Mouse (Mus musculus) limb, embryonic 12.5 days (tissue): ENCODE data around the gene Eps8. TPM values are rescaled to one million over a fixed set of nuclear protein-coding genes. Genes with fewer than 3 reads are reported as not detected.

Experiments used
- ATAC-seq: fragments of 200-750 bp; cut with Nextera tagmentation; 2 replicates; pipeline ENCODE4 v1.8.0; 2017; ENCODE audit warnings: low read depth, moderate TSS enrichment; ENCODE audit not compliant: insufficient number of reproducible peaks, insufficient read depth, low FRiP score, low TSS enrichment
- H3K27ac ChIP-seq: fragments of 300-500 bp; sonication (generic); 2 replicates; pipeline ENCODE4 v1.5.1; 2016; ENCODE audit warnings: mild to moderate bottlenecking, moderate library complexity
- H3K27me3 ChIP-seq: fragments of 300-500 bp; sonication (generic); 2 replicates; pipeline ENCODE4 v1.6.1; 2016; ENCODE audit warnings: mild to moderate bottlenecking, moderate library complexity
- H3K36me3 ChIP-seq: fragments of 300-500 bp; sonication (generic); 2 replicates; pipeline ENCODE4 v1.6.1; 2016; ENCODE audit warnings: mild to moderate bottlenecking, moderate library complexity
- H3K4me1 ChIP-seq: fragments of 300-500 bp; sonication (generic); replicated peaks from 2 replicates; pipeline ENCODE4 v1.6.1; 2016
- H3K4me2 ChIP-seq: fragments of 300-500 bp; sonication (generic); 2 replicates; pipeline ENCODE4 v1.6.1; 2016; ENCODE audit warnings: mild to moderate bottlenecking, moderate library complexity
- H3K4me3 ChIP-seq: fragments of 300-500 bp; sonication (generic); replicated peaks from 2 replicates; pipeline ENCODE4 v1.5.1; 2016; ENCODE audit warnings: mild to moderate bottlenecking
- H3K9ac ChIP-seq: fragments of 300-500 bp; sonication (generic); replicated peaks from 2 replicates; pipeline ENCODE4 v1.6.1; 2016; ENCODE audit warnings: mild to moderate bottlenecking, moderate library complexity
- H3K9me3 ChIP-seq: fragments of 300-500 bp; sonication (generic); 2 replicates; pipeline ENCODE4 v1.6.1; 2016; ENCODE audit warnings: mild to moderate bottlenecking, moderate library complexity
- WGBS: fragments of 180-500 bp; shearing (Covaris S2); methylation state at CpG from one replicate; pipeline ENCODE4 v1.1.7; 2016; 5-methylcytosine and 5-hydroxymethylcytosine counted together
- polyA plus RNA-seq: library from polyadenylated mRNA; unstranded; fragments of >200 nt; fragmentation: Nextera tagmentation; extraction: Ambion mirVana; gene quantifications from 2 replicates; pipeline ENCODE4 v1.2.1, GENCODE M21; 2016

The Eps8 gene
- polyA plus RNA-seq, 1 experiment from 2014 or later, result 11.1 TPM

DNA sequence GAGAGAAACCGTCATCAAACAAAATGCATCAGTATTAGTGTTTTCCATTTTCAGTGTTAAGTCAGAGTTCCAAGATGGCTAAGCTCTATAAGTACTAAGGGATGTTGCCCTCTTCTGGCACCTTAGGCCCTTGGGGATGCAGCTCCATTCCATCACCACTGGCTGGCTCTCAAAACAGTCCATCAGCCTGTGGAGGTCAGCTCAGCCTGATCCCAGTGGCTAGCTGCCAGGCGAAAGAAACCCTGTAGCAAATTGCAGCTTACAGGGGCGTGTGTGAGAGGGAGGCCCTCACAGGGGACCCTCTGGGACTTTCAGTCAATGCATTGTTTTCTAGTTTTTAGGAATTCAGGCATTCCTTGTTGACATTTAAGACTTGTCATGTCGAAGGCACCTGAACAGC is 40.8 kb downstream of the Eps8 start:
- no peaks in the 10 kb centered on the region for H3K36me3 ChIP-seq
- H3K9me3 ChIP-seq, result no peaks in the 10 kb centered on the region
- H3K4me1 ChIP-seq, result peaks cover 14% of the 10 kb centered on the region
- no peak overlapping the region for H3K27ac ChIP-seq
- 44% methylated on average over 4 of the region's 4 CpGs for WGBS
- H3K27me3 ChIP-seq, result no peaks in the 10 kb centered on the region
- no peak overlapping the region for H3K9ac ChIP-seq
- H3K4me2 ChIP-seq, result no peak overlapping the region
- H3K4me3 ChIP-seq, result no peak overlapping the region
- no peak for ATAC-seq

DNA sequence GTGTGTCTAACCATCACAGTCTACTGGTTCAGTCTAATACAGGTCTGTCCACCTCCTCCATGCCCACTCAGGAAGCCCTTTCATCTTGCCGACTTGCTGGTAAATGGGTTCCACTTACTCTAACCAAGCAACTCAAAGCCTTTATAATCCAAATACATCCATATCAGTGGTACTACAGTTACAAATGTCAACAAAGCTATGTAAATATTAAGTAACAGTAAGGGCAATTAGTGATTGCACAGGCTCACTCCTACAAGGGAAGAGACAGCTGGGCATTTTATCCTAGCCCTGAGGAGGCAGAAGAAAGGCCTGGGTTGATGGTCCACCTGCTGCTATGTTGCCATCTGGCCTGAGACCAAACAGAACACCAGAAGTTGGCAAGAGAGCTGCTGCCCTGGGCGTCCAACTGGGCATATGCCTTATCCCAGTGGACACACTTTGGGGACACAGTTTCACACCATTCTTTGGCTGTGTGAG is 42.6 kb downstream of the Eps8 start:
- H3K36me3 ChIP-seq, result no peaks in the 10 kb centered on the region
- ATAC-seq, result no peak
- H3K9ac ChIP-seq, result no peak overlapping the region
- H3K27me3 ChIP-seq, result no peaks in the 10 kb centered on the region
- no peaks in the 10 kb centered on the region for H3K9me3 ChIP-seq
- WGBS, result 86% methylated on average over 2 of the region's 2 CpGs
- H3K4me2 ChIP-seq, result no peak overlapping the region
- peaks cover 14% of the 10 kb centered on the region for H3K4me1 ChIP-seq
- H3K27ac ChIP-seq, result no peak overlapping the region
- no peak overlapping the region for H3K4me3 ChIP-seq

DNA sequence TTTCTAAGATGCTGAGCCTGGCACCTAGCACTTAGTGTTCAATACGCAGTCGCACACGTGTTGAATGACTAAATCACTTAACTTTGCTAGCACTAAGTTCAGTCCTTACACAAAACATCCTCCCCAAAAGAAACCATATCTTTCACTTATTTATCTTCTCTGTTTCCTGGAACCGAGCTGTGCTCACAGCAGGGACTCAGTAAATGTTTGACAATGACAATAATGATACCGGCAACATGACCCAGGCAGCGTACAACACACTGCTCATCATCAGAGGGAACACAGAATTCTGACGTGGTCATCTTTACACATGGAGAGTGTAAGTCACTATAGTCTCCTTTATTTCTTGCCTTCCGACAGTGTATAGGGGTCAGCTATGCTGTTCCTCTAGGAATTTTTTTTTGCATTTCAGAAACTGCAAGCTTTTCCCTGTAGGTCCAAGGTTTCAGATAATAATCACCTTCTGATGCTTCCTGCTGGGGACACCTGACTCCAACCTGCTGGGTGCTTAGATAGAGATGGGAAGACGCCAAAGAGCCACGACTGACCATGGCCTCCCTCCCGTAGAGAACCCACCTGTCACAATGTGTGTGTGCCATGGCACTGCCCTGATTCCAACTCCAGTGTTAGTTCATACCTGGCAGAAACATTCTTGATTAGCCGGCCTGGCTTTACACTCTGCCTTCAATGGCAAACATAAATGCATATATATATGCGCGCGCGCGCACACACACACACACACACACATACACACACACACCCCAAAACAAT is 46.3 kb downstream of the Eps8 start:
- Histone ChIP-seq H3K4me3 (no peak overlapping the region), H3K4me1 (peaks cover 9% of the 10 kb centered on the region; the same call in 1 of the 2 replicates), H3K4me2 (no peak overlapping the region), H3K27ac (no peak overlapping the region), H3K36me3 (no peaks in the 10 kb centered on the region), H3K9ac (no peak overlapping the region), H3K9me3 (no peaks in the 10 kb centered on the region), H3K27me3 (peaks cover 4% of the 10 kb centered on the region; the same call in 1 of the 2 replicates)
- ATAC-seq, result no peak
- WGBS, result 94% methylated on average over 17 of the region's 17 CpGs

DNA sequence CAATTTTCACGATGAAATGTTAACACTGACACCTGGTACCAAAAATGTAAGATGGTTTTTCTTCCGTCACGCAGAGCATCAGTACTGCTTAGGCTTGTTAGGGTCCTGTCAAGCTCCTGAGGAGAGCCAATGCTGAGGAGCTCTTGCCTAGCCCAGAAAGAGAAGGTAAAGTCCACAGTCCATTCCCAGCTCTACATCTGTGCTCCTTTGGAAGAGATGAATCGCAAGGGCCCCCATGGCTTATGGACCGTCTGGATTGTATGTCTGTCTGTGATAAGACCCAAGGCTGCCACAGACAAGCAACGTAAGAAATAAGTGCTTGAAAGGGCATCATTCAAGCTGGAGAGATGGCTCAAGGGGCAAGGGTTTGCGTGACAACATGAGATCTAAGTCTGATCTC is 48.1 kb downstream of the Eps8 start:
- ATAC-seq, result no peak

DNA sequence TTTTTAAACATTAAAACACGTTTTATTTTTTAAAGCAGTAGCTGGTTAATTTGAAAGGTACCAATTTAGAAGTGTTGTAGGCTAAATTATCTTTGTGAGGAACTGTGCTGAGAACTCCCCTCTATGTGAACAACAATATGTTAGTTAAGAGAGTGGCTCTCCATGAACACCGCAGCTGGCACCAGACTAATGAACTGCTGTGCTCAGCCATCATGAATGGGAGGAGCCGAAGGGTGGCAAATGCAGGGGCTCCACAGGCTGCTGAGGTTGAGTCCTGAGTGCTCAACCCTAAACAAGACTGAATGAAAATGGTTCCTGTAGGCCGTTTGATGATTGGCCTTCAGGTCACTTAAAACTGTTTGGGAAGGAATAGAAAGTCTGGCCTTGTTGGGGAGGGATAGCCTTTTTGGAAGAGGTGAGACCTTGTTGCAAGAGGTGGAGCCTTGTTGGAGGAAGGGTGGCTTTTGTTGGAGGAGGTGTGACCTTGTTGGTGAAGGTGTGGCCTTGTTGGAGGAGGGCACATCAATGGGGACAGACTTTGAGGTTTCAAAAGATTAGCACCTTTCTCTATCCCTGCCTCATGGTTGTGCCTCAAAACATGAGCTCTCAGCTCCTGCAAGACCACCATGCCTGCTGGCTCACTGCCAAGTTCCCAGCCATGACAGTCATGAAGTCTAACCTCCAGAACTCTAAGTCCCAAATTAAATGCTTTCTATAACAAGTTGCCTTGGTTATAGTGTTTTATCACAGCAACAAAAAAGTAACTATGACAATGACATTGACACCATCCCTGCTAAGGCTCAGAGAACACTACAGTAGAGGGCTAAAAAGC is 50.0 kb downstream of the Eps8 start:
- Histone ChIP-seq H3K4me2 (no peak overlapping the region), H3K4me3 (no peak overlapping the region), H3K27me3 (peaks cover 8% of the 10 kb centered on the region; the same call in 1 of the 2 replicates), H3K27ac (no peak overlapping the region), H3K9me3 (no peaks in the 10 kb centered on the region), H3K36me3 (no peaks in the 10 kb centered on the region), H3K9ac (no peak overlapping the region), H3K4me1 (peaks cover 6% of the 10 kb centered on the region; the same call in 1 of the 2 replicates)
- ATAC-seq, result no peak
- 75% methylated on average over 4 of the region's 4 CpGs for WGBS

More for the DNA sequence above, 48.1 kb downstream of the Eps8 start:
- H3K27me3 ChIP-seq, result peaks cover 4% of the 10 kb centered on the region; the same call in 1 of the 2 replicates
- no peak overlapping the region for H3K9ac ChIP-seq
- no peak overlapping the region for H3K27ac ChIP-seq
- no peaks in the 10 kb centered on the region for H3K9me3 ChIP-seq
- no peaks in the 10 kb centered on the region for H3K36me3 ChIP-seq
- WGBS, result 87% methylated on average over 7 of the region's 7 CpGs
- H3K4me1 ChIP-seq, result peaks cover 9% of the 10 kb centered on the region; the same call in 1 of the 2 replicates
- no peak overlapping the region for H3K4me3 ChIP-seq
- no peak overlapping the region for H3K4me2 ChIP-seq

DNA sequence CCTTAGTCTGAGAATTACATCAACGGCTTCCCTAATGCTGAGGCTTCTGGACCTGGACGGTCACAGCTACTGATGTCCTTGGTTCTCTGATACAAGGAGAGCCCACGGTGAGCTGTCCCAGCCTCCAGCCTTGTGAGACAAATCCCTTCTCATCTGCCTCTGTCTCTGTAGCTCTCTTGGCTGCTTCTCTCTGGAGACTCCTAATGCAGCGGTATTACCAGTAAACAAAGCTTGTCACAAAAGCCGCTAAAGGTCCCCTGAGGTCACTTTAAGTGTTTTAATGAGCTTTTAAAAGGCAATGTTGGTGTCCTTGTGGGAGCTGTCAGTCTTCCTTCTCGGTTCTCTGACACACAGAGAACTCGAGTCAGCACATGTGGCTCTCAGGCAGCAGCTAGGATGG is 56.4 kb downstream of the Eps8 start:
- Histone ChIP-seq H3K4me3 (no peak overlapping the region), H3K9me3 (peaks cover 4% of the 10 kb centered on the region; the same call in 1 of the 2 replicates), H3K4me1 (no peaks in the 10 kb centered on the region), H3K4me2 (no peak overlapping the region), H3K27ac (no peak overlapping the region), H3K9ac (no peak overlapping the region), H3K36me3 (no peaks in the 10 kb centered on the region), H3K27me3 (peaks cover 4% of the 10 kb centered on the region; the same call in 1 of the 2 replicates)
- WGBS, result 34% methylated on average over 7 of the region's 7 CpGs
- no peak for ATAC-seq

DNA sequence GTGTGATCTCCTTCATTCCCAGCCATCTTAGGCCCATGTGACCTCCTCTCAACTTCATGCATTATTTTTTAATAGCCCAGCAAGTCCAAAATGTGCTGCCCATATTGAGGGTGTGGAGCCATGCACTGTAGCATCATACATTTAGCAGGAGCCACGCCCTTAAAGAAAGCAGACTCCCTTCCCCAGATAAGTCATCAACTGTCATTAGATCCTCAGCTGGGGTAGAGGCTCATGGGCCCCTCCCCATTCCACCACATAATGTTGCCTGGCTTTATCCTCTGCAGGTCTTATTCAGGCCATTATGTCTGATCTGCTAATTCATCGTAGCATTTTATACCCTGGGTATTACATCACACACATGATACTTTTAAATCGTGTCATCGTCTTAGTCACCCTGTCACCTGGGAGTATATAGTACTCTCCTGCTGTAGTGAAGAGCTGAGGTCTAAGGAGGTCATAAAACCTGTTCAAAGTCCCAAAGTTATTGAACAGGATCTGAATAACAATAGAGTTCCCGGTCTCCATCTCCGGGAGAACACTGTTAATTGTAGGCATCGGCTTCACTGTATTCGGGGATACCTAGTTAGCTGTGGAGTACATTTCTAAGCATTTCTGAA is 57.1 kb downstream of the Eps8 start:
- Histone ChIP-seq H3K4me3 (no peak overlapping the region), H3K9ac (no peak overlapping the region), H3K9me3 (peaks cover 4% of the 10 kb centered on the region; the same call in 1 of the 2 replicates), H3K4me2 (no peak overlapping the region), H3K27me3 (peaks cover 4% of the 10 kb centered on the region; the same call in 1 of the 2 replicates), H3K4me1 (no peaks in the 10 kb centered on the region), H3K27ac (no peak overlapping the region), H3K36me3 (no peaks in the 10 kb centered on the region)
- no peak for ATAC-seq
- WGBS, result 89% methylated on average over 8 of the region's 8 CpGs

DNA sequence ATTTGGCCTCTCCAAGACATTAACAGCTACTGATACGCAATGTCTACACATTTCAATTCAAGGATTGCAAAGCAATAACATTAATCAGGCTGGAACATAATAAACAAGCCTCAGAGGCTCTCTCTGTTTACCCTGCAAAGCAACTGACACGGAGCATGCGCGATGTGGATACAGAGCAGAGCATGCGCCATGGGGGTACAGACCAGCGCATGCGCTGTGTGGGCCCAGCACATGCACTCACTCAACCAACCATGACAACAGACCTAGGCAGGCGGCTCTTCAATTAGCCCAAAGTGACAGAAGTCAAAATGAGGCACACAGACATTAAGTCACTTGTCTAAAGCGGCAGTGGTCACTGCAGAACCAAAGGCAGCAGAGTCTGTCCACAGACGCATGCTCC is 62.1 kb downstream of the Eps8 start:
- WGBS, result 90% methylated on average over 10 of the region's 10 CpGs

DNA sequence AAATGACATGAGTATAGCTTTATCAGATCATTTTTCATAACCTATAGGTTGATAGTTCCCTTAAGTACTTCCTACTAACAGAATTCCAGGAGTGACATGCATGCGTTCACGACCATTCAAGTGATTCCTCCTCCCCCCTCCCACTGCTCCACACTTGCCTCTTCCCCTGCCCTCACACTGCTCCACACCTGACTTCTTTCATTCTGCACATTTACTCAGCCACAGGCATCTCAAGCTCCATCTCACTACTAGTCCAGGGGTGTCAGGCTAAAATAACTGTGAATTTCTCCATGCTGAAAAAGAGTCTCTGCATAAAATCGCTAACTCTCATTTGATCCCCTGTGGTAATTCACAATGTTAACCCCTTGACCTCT is 65.4 kb downstream of the Eps8 start:
- WGBS, result 79% methylated on average over 3 of the region's 3 CpGs
- no peak overlapping the region for H3K9ac ChIP-seq

More for the DNA sequence above, 62.1 kb downstream of the Eps8 start:
- Histone ChIP-seq H3K4me3 (no peak overlapping the region), H3K36me3 (no peaks in the 10 kb centered on the region), H3K4me2 (no peak overlapping the region), H3K27ac (no peak overlapping the region), H3K9me3 (peaks cover 4% of the 10 kb centered on the region; the same call in 1 of the 2 replicates), H3K9ac (no peak overlapping the region), H3K4me1 (no peaks in the 10 kb centered on the region), H3K27me3 (no peaks in the 10 kb centered on the region)
- ATAC-seq, result no peak

DNA sequence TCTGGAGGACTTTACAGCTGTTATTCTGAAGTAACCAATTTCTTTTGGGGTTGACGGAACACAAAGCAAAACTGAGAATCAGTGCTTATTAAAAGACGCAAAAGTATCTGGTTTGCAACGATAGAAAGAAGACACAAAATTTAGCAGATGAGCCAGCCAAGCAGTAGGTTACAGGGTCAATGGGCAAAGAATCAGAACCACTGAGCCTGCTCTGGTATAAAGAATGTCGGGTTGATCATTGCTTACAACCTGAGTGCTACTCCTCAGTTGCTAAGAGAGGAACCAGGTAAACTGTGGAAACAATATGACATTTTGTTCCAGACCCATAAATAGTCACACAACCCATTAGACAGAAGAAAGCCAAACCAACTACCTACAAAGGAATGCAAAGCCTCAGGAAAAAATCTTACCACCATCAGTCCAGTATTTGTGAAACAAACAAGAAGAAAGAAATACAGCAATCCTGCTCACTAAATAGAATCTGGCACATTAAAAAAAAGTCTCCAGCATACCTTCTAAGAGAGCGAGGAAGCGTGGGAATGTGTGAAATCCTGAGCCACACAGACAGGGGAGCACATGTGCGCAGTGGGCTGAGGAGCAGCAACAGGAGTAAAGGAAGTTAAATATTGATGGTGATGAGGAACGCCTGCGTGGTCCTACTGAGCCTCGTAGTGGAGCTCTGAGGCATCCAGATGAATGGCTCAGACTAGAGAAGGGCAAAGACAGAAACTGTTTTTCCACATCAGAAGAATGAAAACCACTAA is 66.0 kb downstream of the Eps8 start:
- no peaks in the 10 kb centered on the region for H3K36me3 ChIP-seq
- H3K9me3 ChIP-seq, result no peaks in the 10 kb centered on the region
- no peaks in the 10 kb centered on the region for H3K27me3 ChIP-seq
- ATAC-seq, result no peak
- no peak overlapping the region for H3K27ac ChIP-seq
- no peak overlapping the region for H3K4me3 ChIP-seq
- no peaks in the 10 kb centered on the region for H3K4me1 ChIP-seq
- H3K4me2 ChIP-seq, result no peak overlapping the region
- WGBS, result 84% methylated on average over 10 of the region's 10 CpGs
- no peak overlapping the region for H3K9ac ChIP-seq

More for the DNA sequence above, 65.4 kb downstream of the Eps8 start:
- Histone ChIP-seq H3K9me3 (no peaks in the 10 kb centered on the region), H3K4me2 (no peak overlapping the region), H3K27me3 (no peaks in the 10 kb centered on the region), H3K27ac (no peak overlapping the region), H3K4me1 (no peaks in the 10 kb centered on the region), H3K4me3 (no peak overlapping the region), H3K36me3 (no peaks in the 10 kb centered on the region)
- ATAC-seq, result no peak
